Mouse (Mus musculus): ENCODE measurements at regions not wholly inside any gene's neighbourhood (a gene's known extent, or its start where the extent isn't known, plus 50 kb on each side); places are given as distances from the start of the nearest gene placed in this dataset.

DNA sequence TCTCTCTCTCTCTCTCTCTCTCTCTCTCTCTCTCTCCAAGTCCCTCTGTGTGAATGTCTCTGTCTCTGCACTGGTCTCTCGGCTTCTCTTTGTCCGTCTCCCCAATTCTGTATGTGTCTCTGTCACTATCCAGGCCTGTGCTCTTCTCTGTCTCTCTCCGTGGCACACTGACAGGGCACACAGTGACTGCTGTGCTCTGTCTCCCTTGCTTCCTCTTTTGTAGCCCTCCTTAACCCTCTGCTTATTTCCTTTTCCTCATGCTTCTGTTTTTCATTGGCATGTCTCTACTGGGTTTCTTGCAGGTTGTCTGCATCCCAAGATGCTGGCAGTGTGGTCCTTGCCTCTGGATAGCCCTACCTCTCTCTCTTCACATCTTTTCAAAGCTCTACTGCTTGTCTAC lies 229.0 kb upstream of the Id2 start:
- TF ChIP-seq POLR2A (IDR thresholded peaks at IDR 0.05; ENCODE audit: insufficient read depth, low read depth, low read length) (no peak), CTCF (IDR thresholded peaks at IDR 0.05; ENCODE audit: insufficient read depth, low read depth, low read length) (no peak)
